Mouse (Mus musculus) kidney, postnatal 0 days (tissue): ENCODE data around the gene Slc35b2. TPM values are rescaled to one million over a fixed set of nuclear protein-coding genes. Genes with fewer than 3 reads are reported as not detected.

ENCODE experiments used
- ATAC-seq: fragments of 200-750 bp; cut with Nextera tagmentation; replicated peaks from 2 replicates; pipeline ENCODE4 v1.8.0; 2017; ENCODE audit warnings: low read depth, moderate number of reproducible peaks, moderate TSS enrichment, moderate library complexity; ENCODE audit not compliant: low FRiP score
- DNase-seq: peaks from one replicate; pipeline ENCODE4 v3.0.0-alpha.2; 2016; ENCODE audit warnings: low spot score
- H3K27ac ChIP-seq: fragments of 300-500 bp; sonication (generic); 2 replicates; pipeline ENCODE4 v1.5.1; 2014; ENCODE audit warnings: mild to moderate bottlenecking
- H3K27me3 ChIP-seq: fragments of 300-500 bp; sonication (generic); 2 replicates; pipeline ENCODE4 v1.6.1; 2014; ENCODE audit warnings: low read length, mixed read lengths; ENCODE audit not compliant: insufficient read depth
- H3K36me3 ChIP-seq: fragments of 300-500 bp; sonication (generic); 2 replicates; pipeline ENCODE4 v1.6.1; 2014; ENCODE audit warnings: low read length, mixed read lengths; ENCODE audit not compliant: insufficient read depth
- H3K4me1 ChIP-seq: fragments of 300-500 bp; sonication (generic); replicated peaks from 2 replicates; pipeline ENCODE4 v1.6.1; 2014; ENCODE audit warnings: antibody characterized with exemption, low read length, mixed read lengths; ENCODE audit not compliant: insufficient read depth
- H3K4me2 ChIP-seq: fragments of 300-500 bp; sonication (generic); 2 replicates; pipeline ENCODE4 v1.6.1; 2014; ENCODE audit warnings: mild to moderate bottlenecking, low read length, moderate library complexity, mixed read lengths
- H3K4me3 ChIP-seq: fragments of 300-500 bp; sonication (generic); replicated peaks from 2 replicates; pipeline ENCODE4 v1.5.1; 2014; ENCODE audit warnings: low read depth, low read length
- H3K9ac ChIP-seq: fragments of 300-500 bp; sonication (generic); 2 replicates; pipeline ENCODE4 v1.6.1; 2014; ENCODE audit warnings: low read depth, low read length
- H3K9me3 ChIP-seq: fragments of 300-500 bp; sonication (generic); replicated peaks from 2 replicates; pipeline ENCODE4 v1.6.1; 2016; ENCODE audit warnings: low read length, inconsistent platforms, mixed read lengths
- CTCF ChIP-seq: IDR thresholded peaks from 2 replicates; pipeline ENCODE4 v1.5.1; 2016; ENCODE audit warnings: antibody characterized with exemption, low read depth, mild to moderate bottlenecking, moderate library complexity
- WGBS: fragments of 180-500 bp; shearing (Covaris S2); extraction: QIAGEN DNeasy Blood & Tissue Kit; methylation state at CpG from one replicate; pipeline ENCODE4 v1.1.7; 2014; 5-methylcytosine and 5-hydroxymethylcytosine counted together
- polyA plus RNA-seq: library from polyadenylated mRNA; unstranded; fragments of >200 nt; fragmentation: Nextera tagmentation; extraction: Ambion mirVana; gene quantifications from 2 replicates; pipeline ENCODE4 v1.2.1, GENCODE M21; 2015

Slc35b2 gene
- polyA plus RNA-seq, result 131 and 138 TPM in 2 replicates

- under 1% methylated on average over 58 of the region's 61 CpGs for WGBS
- peak; percentile 82 for ATAC-seq
- Histone ChIP-seq H3K9ac (peak within 1 kb of the TSS; percentile 88), H3K4me3 (peak within 1 kb of the TSS; percentile 88), H3K4me2 (peak within 1 kb of the TSS; percentile 96), H3K36me3 (peaks cover 37% of the 10 kb centered on the region), H3K27me3 (no peaks in the 10 kb centered on the region), H3K27ac (peak within 1 kb of the TSS; percentile 90), H3K4me1 (peaks cover 13% of the 10 kb centered on the region), H3K9me3 (no peaks in the 10 kb centered on the region)
- DNase-seq, result peak; percentile 96
- peak; percentile 95 for TF ChIP-seq CTCF
Measured at GRCm38 (mm10) chr17:45563655-45564530, at the start of gene Slc35b2. Gene Slc35b2 (plus strand): TSS chr17:45563874.

- no peak for TF ChIP-seq CTCF
- Histone ChIP-seq H3K27ac (no peak overlapping the region), H3K4me2 (no peak overlapping the region), H3K9me3 (no peaks in the 10 kb centered on the region), H3K36me3 (peaks cover 14% of the 10 kb centered on the region; the same call in 1 of the 2 replicates), H3K9ac (no peak overlapping the region), H3K4me3 (no peak overlapping the region), H3K27me3 (no peaks in the 10 kb centered on the region), H3K4me1 (no peaks in the 10 kb centered on the region)
- ATAC-seq, result no peak
- WGBS, result 59% methylated on average over 15 of the region's 15 CpGs
- DNase-seq, result no peak
Measured at GRCm38 (mm10) chr17:45515204-45515726, 48.4 kb upstream of the Slc35b2 start.

GRCm38 (mm10) chr17:45515806-45516205, 47.9 kb upstream of the Slc35b2 start:
- Histone ChIP-seq H3K36me3 (peaks cover 14% of the 10 kb centered on the region; the same call in 1 of the 2 replicates), H3K4me1 (no peaks in the 10 kb centered on the region), H3K4me2 (no peak overlapping the region), H3K27ac (no peak overlapping the region), H3K27me3 (no peaks in the 10 kb centered on the region), H3K4me3 (no peak overlapping the region), H3K9ac (no peak overlapping the region), H3K9me3 (no peaks in the 10 kb centered on the region)
- ATAC-seq (no peak), DNase-seq (no peak)
- TF ChIP-seq CTCF, result no peak
- 84% methylated on average over 10 of the region's 10 CpGs for WGBS

- no peak; the same call in 1 of the 2 replicates for ATAC-seq
- peak; percentile 85 for TF ChIP-seq CTCF
Measured at GRCm38 (mm10) chr17:45516488-45516887, 47.2 kb upstream of the Slc35b2 start.

GRCm38 (mm10) chr17:45517135-45517534, 46.5 kb upstream of the Slc35b2 start:
- ATAC-seq (no peak), DNase-seq (no peak)
- no peaks in the 10 kb centered on the region for H3K27me3 ChIP-seq
- no peak for TF ChIP-seq CTCF
- H3K4me3 ChIP-seq, result no peak overlapping the region
- H3K36me3 ChIP-seq, result peaks cover 14% of the 10 kb centered on the region; the same call in 1 of the 2 replicates
- H3K4me2 ChIP-seq, result no peak overlapping the region
- 94% methylated on average over 21 of the region's 21 CpGs for WGBS
- no peaks in the 10 kb centered on the region for H3K9me3 ChIP-seq
- H3K9ac ChIP-seq, result no peak overlapping the region
- no peak overlapping the region for H3K27ac ChIP-seq
- H3K4me1 ChIP-seq, result no peaks in the 10 kb centered on the region

More at GRCm38 (mm10) chr17:45516488-45516887, 47.2 kb upstream of the Slc35b2 start:
- Histone ChIP-seq H3K9me3 (no peaks in the 10 kb centered on the region), H3K4me3 (no peak overlapping the region), H3K4me2 (no peak overlapping the region), H3K27ac (no peak overlapping the region), H3K27me3 (no peaks in the 10 kb centered on the region), H3K9ac (no peak overlapping the region), H3K4me1 (no peaks in the 10 kb centered on the region), H3K36me3 (peaks cover 14% of the 10 kb centered on the region; the same call in 1 of the 2 replicates)
- peak; percentile 86 for DNase-seq
- 54% methylated on average over 8 of the region's 8 CpGs for WGBS

- no peak overlapping the region for H3K4me2 ChIP-seq
- no peak for TF ChIP-seq CTCF
- 0 out of 2 replicates have a peak, but pooled peaks cover under 1% of the 10 kb centered on the region for H3K4me1 ChIP-seq
- no peak for ATAC-seq
- H3K9me3 ChIP-seq, result no peaks in the 10 kb centered on the region
- no peak overlapping the region for H3K9ac ChIP-seq
- no peak overlapping the region for H3K4me3 ChIP-seq
- DNase-seq, result no peak
- WGBS, result 91% methylated on average over 28 of the region's 28 CpGs
- H3K36me3 ChIP-seq, result peaks cover 14% of the 10 kb centered on the region; the same call in 1 of the 2 replicates
- H3K27ac ChIP-seq, result no peak overlapping the region
- H3K27me3 ChIP-seq, result no peaks in the 10 kb centered on the region
Measured at GRCm38 (mm10) chr17:45517549-45518215, 46.0 kb upstream of the Slc35b2 start.
